Mouse (Mus musculus) lung, postnatal 0 days (tissue): ENCODE results near the gene Dcaf10. TPM values are rescaled to one million over a fixed set of nuclear protein-coding genes. Genes with fewer than 3 reads are reported as not detected.

Experiments
- ATAC-seq: fragments of 200-750 bp; cut with Nextera tagmentation; 2 replicates; pipeline ENCODE4 v1.8.0; 2017; ENCODE audit warnings: moderate library complexity
- DNase-seq: peaks from one replicate; pipeline ENCODE4 v3.0.0-alpha.2; 2016; ENCODE audit warnings: low spot score
- H3K27ac ChIP-seq: fragments of 300-500 bp; sonication (generic); 2 replicates; pipeline ENCODE4 v1.5.1; 2014; ENCODE audit warnings: antibody characterized with exemption, mild to moderate bottlenecking, low read length, mixed read lengths
- H3K27me3 ChIP-seq: fragments of 300-500 bp; sonication (generic); replicated peaks from 2 replicates; pipeline ENCODE4 v1.6.1; 2014; ENCODE audit warnings: low read length, mixed read lengths; ENCODE audit not compliant: insufficient read depth
- H3K36me3 ChIP-seq: fragments of 300-500 bp; sonication (generic); 2 replicates; pipeline ENCODE4 v1.6.1; 2014; ENCODE audit warnings: low read length, mixed read lengths; ENCODE audit not compliant: insufficient read depth
- H3K4me1 ChIP-seq: fragments of 300-500 bp; sonication (generic); 2 replicates; pipeline ENCODE4 v1.6.1; 2014; ENCODE audit warnings: antibody characterized with exemption, low read depth, low read length, mixed read lengths; ENCODE audit not compliant: insufficient read depth
- H3K4me2 ChIP-seq: fragments of 300-500 bp; sonication (generic); replicated peaks from 2 replicates; pipeline ENCODE4 v1.6.1; 2014; ENCODE audit warnings: low read depth, mild to moderate bottlenecking, low read length, moderate library complexity, mixed read lengths
- H3K4me3 ChIP-seq: fragments of 300-500 bp; sonication (generic); 2 replicates; pipeline ENCODE4 v1.5.1; 2014; ENCODE audit warnings: low read depth, low read length
- H3K9ac ChIP-seq: fragments of 300-500 bp; sonication (generic); replicated peaks from 2 replicates; pipeline ENCODE4 v1.6.1; 2014; ENCODE audit warnings: low read depth, mild to moderate bottlenecking
- H3K9me3 ChIP-seq: fragments of 300-500 bp; sonication (generic); 2 replicates; pipeline ENCODE4 v1.6.1; 2016; ENCODE audit warnings: low read length, mixed read lengths
- CTCF ChIP-seq: IDR thresholded peaks from 2 replicates; pipeline ENCODE4 v1.5.1; 2016; ENCODE audit warnings: antibody characterized with exemption, mild to moderate bottlenecking
- EP300 ChIP-seq: IDR thresholded peaks from 2 replicates; pipeline ENCODE4 v1.6.1; 2016; ENCODE audit warnings: antibody characterized with exemption, mild to moderate bottlenecking, control low read depth
- WGBS: fragments of 180-500 bp; shearing (Covaris S2); extraction: QIAGEN DNeasy Blood & Tissue Kit; methylation state at CpG from one replicate; pipeline ENCODE4 v1.1.7; 2014; 5-methylcytosine and 5-hydroxymethylcytosine counted together
- polyA plus RNA-seq: library from polyadenylated mRNA; unstranded; fragments of >200 nt; fragmentation: Nextera tagmentation; extraction: Ambion mirVana; gene quantifications from 2 replicates; pipeline ENCODE4 v1.2.1, GENCODE M21; 2015

Dcaf10 gene
- polyA plus RNA-seq, 1 experiment from 2014 or later = 12.3 TPM

GRCm38 (mm10) chr4:45320159-45320816 lies 21.6 kb upstream of the Dcaf10 start:
- Histone ChIP-seq H3K36me3 (0 out of 2 replicates have a peak, but pooled peaks cover 8% of the 10 kb centered on the region), H3K4me2 (peak overlapping the region; percentile 79), H3K4me1 (peaks cover 11% of the 10 kb centered on the region; the same call in 1 of the 2 replicates), H3K9me3 (no peaks in the 10 kb centered on the region), H3K4me3 (peak overlapping the region; percentile 78), H3K27ac (peak overlapping the region; percentile 94), H3K27me3 (no peaks in the 10 kb centered on the region), H3K9ac (peak overlapping the region; percentile 91)
- peak; percentile 93 for DNase-seq
- under 1% methylated on average over 53 of the region's 56 CpGs for WGBS
- ATAC-seq = peak; percentile 96
- no peak for TF ChIP-seq CTCF
- no peak; the same call in 1 of the 2 replicates for TF ChIP-seq EP300

- Histone ChIP-seq H3K27me3 (no peaks in the 10 kb centered on the region), H3K36me3 (no peaks in the 10 kb centered on the region), H3K9ac (no peak overlapping the region), H3K27ac (no peak overlapping the region), H3K4me3 (no peak overlapping the region), H3K4me1 (no peaks in the 10 kb centered on the region), H3K4me2 (no peak overlapping the region), H3K9me3 (no peaks in the 10 kb centered on the region)
- DNase-seq = no peak
- ATAC-seq = peak; percentile 28; the same call in 1 of the 2 replicates
- WGBS = 47% methylated on average over 7 of the region's 7 CpGs
- no peak for TF ChIP-seq CTCF
- no peak for TF ChIP-seq EP300
Measured at GRCm38 (mm10) chr4:45331139-45331538, 10.8 kb upstream of the Dcaf10 start.

GRCm38 (mm10) chr4:45332466-45332865 lies 9.4 kb upstream of the Dcaf10 start:
- DNase-seq = no peak
- no peaks in the 10 kb centered on the region for H3K9me3 ChIP-seq

DNA sequence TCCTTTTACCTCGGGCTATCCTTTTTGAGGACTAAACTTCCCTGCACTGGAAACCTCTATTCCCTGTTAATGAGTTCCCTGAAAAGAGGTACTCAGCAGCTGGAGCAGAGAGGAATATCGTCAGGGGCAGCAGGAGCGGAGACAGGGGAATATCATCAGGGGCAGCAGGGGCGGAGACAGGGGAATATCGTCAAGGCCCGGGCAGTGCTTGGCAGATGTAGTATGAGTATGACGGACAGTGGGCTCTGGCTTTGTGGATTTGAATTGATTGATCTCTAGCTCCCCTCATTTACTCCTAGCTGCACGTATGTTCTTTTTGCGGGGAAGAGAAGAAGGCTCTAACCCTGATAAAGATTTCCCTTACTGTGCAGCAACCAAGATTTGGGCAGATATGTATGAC lies 675 bp upstream of the Dcaf10 start:
- WGBS = 66% methylated on average over 9 of the region's 9 CpGs
- peak overlapping the region; percentile 70 for H3K4me2 ChIP-seq
- peaks cover 5% of the 10 kb centered on the region; the same call in 1 of the 2 replicates for H3K4me1 ChIP-seq
- H3K27ac ChIP-seq = peak overlapping the region; percentile 98
- peak overlapping the region; percentile 93; the same call in 1 of the 2 replicates for H3K4me3 ChIP-seq
- TF ChIP-seq EP300 (no peak), CTCF (no peak)
- no peaks in the 10 kb centered on the region for H3K9me3 ChIP-seq
- H3K36me3 ChIP-seq = no peaks in the 10 kb centered on the region
- no peaks in the 10 kb centered on the region for H3K27me3 ChIP-seq
- DNase-seq = peak; percentile 8
- H3K9ac ChIP-seq = peak overlapping the region; percentile 95; the same call in 1 of the 2 replicates
- ATAC-seq = no peak

More at GRCm38 (mm10) chr4:45332466-45332865, 9.4 kb upstream of the Dcaf10 start:
- Histone ChIP-seq H3K36me3 (no peaks in the 10 kb centered on the region), H3K4me3 (no peak overlapping the region), H3K4me2 (no peak overlapping the region), H3K4me1 (no peaks in the 10 kb centered on the region), H3K27ac (no peak overlapping the region), H3K27me3 (no peaks in the 10 kb centered on the region), H3K9ac (no peak overlapping the region)
- 49% methylated on average over 3 of the region's 3 CpGs for WGBS
- ATAC-seq = no peak
- TF ChIP-seq CTCF (no peak), EP300 (no peak)

- H3K9me3 ChIP-seq = no peaks in the 10 kb centered on the region
- peak within 1 kb of the TSS; percentile 70 for H3K4me2 ChIP-seq
- H3K27me3 ChIP-seq = no peaks in the 10 kb centered on the region
- 3% methylated on average over 49 of the region's 76 CpGs for WGBS
- peak within 1 kb of the TSS; percentile 95 for H3K9ac ChIP-seq
- peak; percentile 88 for ATAC-seq
- H3K4me1 ChIP-seq = peaks cover 5% of the 10 kb centered on the region; the same call in 1 of the 2 replicates
- H3K36me3 ChIP-seq = no peaks in the 10 kb centered on the region
- no peak for TF ChIP-seq CTCF
- TF ChIP-seq EP300 = no peak
- peak; percentile 76 for DNase-seq
- H3K27ac ChIP-seq = peak within 1 kb of the TSS; percentile 98
- peak within 1 kb of the TSS; percentile 93 for H3K4me3 ChIP-seq
Measured at GRCm38 (mm10) chr4:45342286-45343155, 620 bp downstream of the Dcaf10 start, which contains the start of gene Exosc3. Gene Exosc3 (minus strand): TSS chr4:45342732.

DNA sequence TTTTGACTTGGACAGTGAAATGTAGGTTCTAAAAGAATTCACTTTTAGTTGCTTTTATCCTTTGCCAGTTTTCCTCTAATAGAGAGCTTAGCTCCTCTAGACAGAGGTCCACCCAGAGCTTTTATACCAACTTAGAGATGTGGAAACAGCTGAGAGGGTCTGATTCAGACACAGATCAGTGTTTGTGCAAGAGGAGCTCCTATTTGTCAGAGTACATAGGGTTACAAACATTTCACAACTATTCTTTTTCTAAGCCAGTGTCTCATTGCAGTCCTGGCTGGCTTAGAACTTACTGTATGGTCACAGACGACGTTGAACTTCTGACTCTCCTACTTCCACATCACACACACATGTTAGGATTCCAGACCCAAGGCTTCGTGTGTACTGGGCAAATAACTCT lies 14.8 kb downstream of the Dcaf10 start:
- H3K27ac ChIP-seq = no peak overlapping the region
- H3K9ac ChIP-seq = no peak overlapping the region
- ATAC-seq = no peak; the same call in 1 of the 2 replicates
- no peak for DNase-seq
- no peaks in the 10 kb centered on the region; the same call in 1 of the 2 replicates for H3K36me3 ChIP-seq
- no peaks in the 10 kb centered on the region for H3K9me3 ChIP-seq
- H3K4me3 ChIP-seq = no peak overlapping the region
- H3K4me2 ChIP-seq = no peak overlapping the region
- WGBS = 75% methylated on average over 3 of the region's 3 CpGs
- TF ChIP-seq CTCF = no peak
- TF ChIP-seq EP300 = no peak
- H3K27me3 ChIP-seq = no peaks in the 10 kb centered on the region
- no peaks in the 10 kb centered on the region for H3K4me1 ChIP-seq
